Mouse (Mus musculus): ENCODE measurements at regions not wholly inside any gene's neighbourhood (a gene's known extent, or its start where the extent isn't known, plus 50 kb on each side); places are given as distances from the start of the nearest gene placed in this dataset.

GRCm38 (mm10) chr8:35934115-35934607 is 168.6 kb downstream of the Gm19410 start:
- DNase-seq (ENCODE audit: low spot score in 2 of 2): no peak

- DNase-seq (ENCODE audit: low spot score in 2 of 2): no peak
Observed at GRCm38 (mm10) chr8:35935034-35935433, 169.4 kb downstream of the Gm19410 start.

- no peak for DNase-seq (ENCODE audit: low spot score in 2 of 2)
Observed at GRCm38 (mm10) chr8:35939199-35939598, 173.6 kb downstream of the Gm19410 start.

- DNase-seq (ENCODE audit: low spot score in 2 of 2): no peak
Observed at GRCm38 (mm10) chr8:35942515-35942914, 176.9 kb downstream of the Gm19410 start.

- no peak for DNase-seq (ENCODE audit: low spot score in 2 of 2)
Observed at GRCm38 (mm10) chr8:35943686-35944085, 178.1 kb downstream of the Gm19410 start.

- no peak for DNase-seq (ENCODE audit: low spot score in 2 of 2)
Observed at GRCm38 (mm10) chr8:35944461-35944860, 178.9 kb downstream of the Gm19410 start.

- DNase-seq (ENCODE audit: low spot score in 2 of 2): no peak
Observed at GRCm38 (mm10) chr8:35946539-35946940, 180.9 kb downstream of the Gm19410 start.

- no peak for DNase-seq (ENCODE audit: low spot score in 2 of 2)
Observed at GRCm38 (mm10) chr8:35948146-35948545, 182.6 kb downstream of the Gm19410 start.

GRCm38 (mm10) chr8:35948751-35949183 is 183.2 kb downstream of the Gm19410 start:
- DNase-seq (ENCODE audit: low spot score in 2 of 2): no peak

GRCm38 (mm10) chr8:35955506-35955905 is 189.9 kb downstream of the Gm19410 start:
- no peak for DNase-seq (ENCODE audit: low spot score in 2 of 2)

- no peak for DNase-seq (ENCODE audit: low spot score in 2 of 2)
Observed at GRCm38 (mm10) chr8:35956319-35956718, 190.7 kb downstream of the Gm19410 start.

- no peak for DNase-seq (ENCODE audit: low spot score in 2 of 2)
Observed at GRCm38 (mm10) chr8:35959201-35959600, 193.6 kb downstream of the Gm19410 start.

GRCm38 (mm10) chr8:35960867-35961614 is 195.5 kb downstream of the Gm19410 start:
- no peak for DNase-seq (ENCODE audit: low spot score in 2 of 2)

GRCm38 (mm10) chr8:35961615-35962220 is 196.1 kb downstream of the Gm19410 start:
- DNase-seq (ENCODE audit: low spot score in 2 of 2): no peak

- DNase-seq (ENCODE audit: low spot score in 2 of 2): no peak
Observed at GRCm38 (mm10) chr8:35964932-35965331, 199.3 kb downstream of the Gm19410 start.

GRCm38 (mm10) chr8:35968341-35968740 is 202.8 kb downstream of the Gm19410 start:
- no peak for DNase-seq (ENCODE audit: low spot score in 2 of 2)

- DNase-seq (ENCODE audit: low spot score in 2 of 2): no peak
Observed at GRCm38 (mm10) chr8:35971082-35971481, 205.5 kb downstream of the Gm19410 start.

- DNase-seq (ENCODE audit: low spot score in 2 of 2): no peak
Observed at GRCm38 (mm10) chr8:35974323-35975029, 208.9 kb downstream of the Gm19410 start.

GRCm38 (mm10) chr8:35979638-35980255 is 214.2 kb downstream of the Gm19410 start:
- no peak for DNase-seq (ENCODE audit: low spot score in 2 of 2)

- no peak for DNase-seq (ENCODE audit: low spot score in 2 of 2)
Observed at GRCm38 (mm10) chr8:35983083-35983482, 217.5 kb downstream of the Gm19410 start.

GRCm38 (mm10) chr8:35985152-35985689 is 219.6 kb downstream of the Gm19410 start:
- DNase-seq (ENCODE audit: low spot score in 2 of 2): peak; percentile 10 to 18

Data from layer of hippocampus, adult 18-20 months (tissue).